Mouse (Mus musculus) embryo, embryonic 10.5 days (tissue): ENCODE measurements around the gene Tex48.

Source experiments
- DNase-seq: peaks from one replicate; pipeline ENCODE4 v3.0.0-alpha.2; 2015; ENCODE audit warnings: low spot score

Gene Tex48

DNA sequence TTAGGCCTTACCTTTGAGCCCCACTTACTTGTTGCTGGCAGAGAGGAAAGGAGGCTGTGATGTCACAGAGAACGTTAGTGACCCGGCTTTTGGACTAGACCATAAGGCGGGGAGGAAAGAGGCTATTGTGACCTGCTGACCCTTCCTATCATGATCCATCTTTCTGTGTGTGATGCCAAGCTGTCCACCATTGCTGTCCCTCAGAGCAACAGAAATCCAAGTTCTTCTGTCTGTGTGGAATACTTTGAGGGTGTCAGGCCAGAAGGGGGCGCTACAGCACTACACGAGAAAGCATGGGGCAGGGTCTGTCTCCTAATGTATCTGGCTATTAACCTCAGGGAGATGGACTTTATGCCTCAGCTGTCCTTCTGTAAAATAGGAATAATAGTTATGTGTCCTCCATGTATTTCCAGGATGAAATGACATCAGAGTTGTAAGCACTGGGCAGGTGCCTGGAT, at the start of gene Tex48:
Gene Tex48 (minus strand): TSS at position 51 of the 458 bp plus-strand sequence.
- DNase-seq = peak; percentile 70

- DNase-seq = no peak
Measured at GRCm38 (mm10) chr4:63668255-63668654, 46.0 kb upstream of the Tex48 start.

DNA sequence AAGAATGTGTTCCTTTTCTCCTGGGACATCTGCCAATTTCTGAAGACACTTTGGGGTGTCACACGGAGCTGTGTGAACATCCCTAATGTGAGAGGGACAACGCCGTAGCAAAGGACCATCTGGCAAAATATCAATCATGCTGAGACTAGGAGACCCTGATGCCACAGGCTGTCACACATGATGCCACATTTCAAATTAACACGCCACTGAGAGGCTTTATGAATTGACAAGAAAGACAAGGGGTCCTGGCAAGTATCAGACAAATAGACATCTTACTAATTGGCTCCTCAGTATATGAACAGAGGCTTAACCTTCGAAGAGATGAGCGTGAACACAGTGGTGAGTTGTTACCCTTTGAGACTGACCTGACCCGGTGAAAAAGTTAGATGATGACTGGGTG, 43.5 kb upstream of the Tex48 start:
- DNase-seq = no peak

- DNase-seq = peak; percentile 15
Measured at GRCm38 (mm10) chr4:63663279-63663678, 41.1 kb upstream of the Tex48 start, which contains the start of gene Gm11214. Gene Gm11214 (minus strand): TSS chr4:63663379.

- no peak for DNase-seq
Measured at GRCm38 (mm10) chr4:63661857-63662256, 39.6 kb upstream of the Tex48 start.

DNA sequence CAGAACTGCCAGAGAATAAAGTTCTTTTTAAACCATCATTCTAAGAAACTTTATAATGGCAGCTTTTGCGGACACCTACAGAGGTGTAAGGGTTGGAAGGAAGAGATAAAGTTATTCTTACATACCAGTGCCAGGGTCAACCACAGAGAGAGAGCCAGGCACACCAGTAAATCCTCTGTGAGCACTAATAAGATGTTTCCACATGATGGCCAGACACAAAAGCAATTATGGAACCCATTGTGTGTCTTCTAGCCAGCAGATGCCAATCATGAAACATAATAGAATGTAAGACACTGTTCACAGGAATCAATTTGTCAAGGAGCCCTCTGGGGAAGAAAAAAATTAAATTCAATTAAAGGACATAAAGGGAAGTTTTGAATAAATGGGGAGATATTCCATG, 39.2 kb upstream of the Tex48 start:
- peak; percentile 36 for DNase-seq

DNA sequence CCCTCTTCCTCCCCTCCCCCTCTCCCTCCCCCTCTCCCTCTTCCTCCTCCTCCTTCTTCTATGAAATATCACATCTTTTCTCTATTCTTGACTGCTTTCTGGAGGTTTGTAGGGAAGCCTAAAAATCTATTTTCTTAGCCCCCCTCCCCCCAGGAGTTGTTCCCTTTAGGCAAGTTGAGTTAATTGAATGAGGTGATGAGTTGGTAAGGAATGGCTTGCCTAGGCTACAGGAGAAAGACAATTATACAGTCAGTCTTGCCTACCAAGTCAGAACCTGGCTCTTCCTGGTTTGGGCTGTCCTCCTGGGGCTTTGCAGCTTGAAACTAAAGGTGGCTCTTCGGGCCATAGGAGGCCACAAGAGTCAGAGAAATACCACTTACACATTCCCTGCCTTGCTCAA, 37.5 kb upstream of the Tex48 start:
- no peak for DNase-seq

DNA sequence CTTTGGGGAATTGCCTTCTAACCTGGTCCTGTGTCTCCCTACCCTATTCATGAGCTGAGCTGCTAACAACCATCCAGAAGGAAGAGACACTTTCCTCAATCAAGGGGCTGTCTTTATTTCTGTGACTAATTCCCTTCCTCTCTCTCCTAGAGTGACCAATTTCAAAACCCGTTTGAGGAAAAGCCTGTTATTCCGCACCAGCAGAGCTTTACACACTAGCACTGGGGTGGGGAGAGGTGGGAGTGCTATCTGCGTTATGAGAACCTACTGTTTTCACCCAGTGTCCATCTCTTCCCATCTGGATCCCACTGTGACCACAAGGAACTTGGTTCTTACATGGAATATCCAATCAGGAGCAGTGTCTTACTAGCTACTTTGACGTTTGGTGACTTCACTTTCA, 36.9 kb upstream of the Tex48 start:
- DNase-seq = peak; percentile 5

DNA sequence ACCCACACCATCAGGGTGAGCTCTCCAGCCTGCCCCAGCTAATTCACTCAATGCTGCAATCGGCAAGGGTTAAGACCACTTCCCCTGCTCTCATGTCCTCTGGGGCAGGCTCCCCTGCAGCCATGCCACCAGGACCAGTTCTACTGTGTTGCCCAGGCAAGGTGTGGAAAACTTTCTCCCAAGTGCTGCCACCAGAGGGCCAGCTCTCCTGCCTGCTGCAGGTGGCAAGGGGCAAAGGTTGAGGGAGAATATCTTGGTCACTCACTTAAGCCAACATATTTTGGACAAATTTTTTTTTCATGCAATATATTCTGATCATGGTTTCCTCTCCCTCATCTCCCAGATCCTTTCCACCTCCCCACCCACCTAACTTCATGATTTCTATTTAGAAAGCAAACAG, 32.2 kb upstream of the Tex48 start:
- no peak for DNase-seq

DNA sequence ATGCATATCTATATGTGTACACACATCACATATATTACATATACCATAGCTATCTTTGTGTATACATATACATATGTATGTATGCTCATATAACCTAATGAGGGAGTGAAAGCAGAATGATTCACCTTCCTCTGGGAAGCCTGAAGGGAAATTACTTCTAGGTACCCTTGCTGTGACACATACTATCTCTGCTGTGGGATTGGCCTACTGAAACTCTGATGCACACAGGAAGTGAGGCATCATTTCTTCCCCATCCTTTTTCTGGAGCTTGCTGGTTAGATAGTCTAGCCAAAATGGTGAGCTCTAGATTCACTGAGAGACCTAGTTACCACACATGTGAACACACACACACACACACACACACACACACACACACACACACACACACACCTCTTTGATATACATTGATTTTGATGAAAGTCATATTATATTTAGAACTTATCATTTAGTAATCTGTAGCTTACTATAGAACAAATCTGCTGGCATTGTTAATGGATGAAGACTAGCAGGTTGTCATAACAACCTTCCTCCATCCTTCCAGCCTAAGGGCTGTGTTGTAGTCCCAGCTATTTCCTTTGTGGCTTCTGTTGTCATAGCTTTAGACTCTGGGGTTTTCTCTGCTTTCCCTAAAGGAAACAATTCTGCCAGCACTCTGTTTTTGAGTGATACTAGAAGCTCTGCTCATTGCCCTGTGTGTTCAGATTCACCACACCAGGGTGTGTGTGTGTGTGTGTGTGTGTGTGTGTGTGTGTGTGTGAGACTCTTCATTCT, 21.9 kb upstream of the Tex48 start:
- no peak for DNase-seq

- no peak for DNase-seq
Measured at GRCm38 (mm10) chr4:63639842-63640241, 17.6 kb upstream of the Tex48 start.

- DNase-seq = no peak
Measured at GRCm38 (mm10) chr4:63638603-63639002, 16.4 kb upstream of the Tex48 start.

GRCm38 (mm10) chr4:63633181-63633580, 11.0 kb upstream of the Tex48 start:
- DNase-seq = no peak

GRCm38 (mm10) chr4:63627111-63627510, 4.9 kb upstream of the Tex48 start:
- DNase-seq = no peak

- no peak for DNase-seq
Measured at GRCm38 (mm10) chr4:63625563-63626080, 3.4 kb upstream of the Tex48 start.

GRCm38 (mm10) chr4:63621861-63622260, 367 bp downstream of the Tex48 start:
- no peak for DNase-seq

DNA sequence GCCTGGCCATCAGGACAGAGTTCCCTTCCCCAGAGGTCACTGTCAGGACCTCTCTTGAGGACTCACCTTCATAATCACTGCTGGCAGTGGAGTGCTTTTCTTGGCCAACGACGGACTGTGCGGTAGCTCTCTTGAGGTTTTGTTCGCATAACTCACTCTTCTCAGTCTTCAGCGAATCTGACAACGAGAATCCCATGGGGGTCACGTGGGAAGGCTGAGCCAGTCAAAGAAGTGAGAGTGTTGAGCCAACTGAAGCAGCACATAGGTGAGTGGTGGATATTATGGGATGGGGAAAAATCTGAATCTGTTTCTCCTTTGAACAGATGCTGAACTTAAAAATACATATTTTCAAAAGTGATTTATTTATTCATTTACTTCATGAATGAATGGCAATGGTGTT, 13.8 kb downstream of the Tex48 start:
- no peak for DNase-seq

- no peak for DNase-seq
Measured at GRCm38 (mm10) chr4:63605968-63606367, 16.3 kb downstream of the Tex48 start.

- no peak for DNase-seq
Measured at GRCm38 (mm10) chr4:63605545-63605944, 16.7 kb downstream of the Tex48 start.

- no peak for DNase-seq
Measured at GRCm38 (mm10) chr4:63604945-63605344, 17.3 kb downstream of the Tex48 start, which contains the start of gene Gm11213. Gene Gm11213 (minus strand): TSS chr4:63605261.

DNA sequence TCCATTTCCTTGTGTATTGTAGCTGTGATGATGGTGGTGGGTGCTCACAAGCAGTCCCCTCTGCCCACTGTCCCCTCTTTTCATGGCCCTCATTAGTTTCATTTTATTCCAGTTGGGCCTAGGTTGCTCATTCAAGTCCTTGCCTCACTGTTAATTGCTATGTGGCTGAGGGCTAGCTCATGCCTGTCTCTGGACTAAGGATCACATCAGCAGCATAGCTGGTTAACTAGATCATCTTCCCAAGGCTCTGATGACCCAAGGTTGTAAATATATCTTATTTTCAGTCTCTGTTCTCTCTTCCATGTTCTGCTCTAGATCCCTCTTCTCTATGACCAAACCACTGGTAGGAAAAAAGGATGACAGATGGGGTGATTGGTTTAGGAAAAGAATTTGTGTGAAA, 21.0 kb downstream of the Tex48 start:
- DNase-seq = no peak

- no peak for DNase-seq
Measured at GRCm38 (mm10) chr4:63600786-63601185, 21.4 kb downstream of the Tex48 start.

DNA sequence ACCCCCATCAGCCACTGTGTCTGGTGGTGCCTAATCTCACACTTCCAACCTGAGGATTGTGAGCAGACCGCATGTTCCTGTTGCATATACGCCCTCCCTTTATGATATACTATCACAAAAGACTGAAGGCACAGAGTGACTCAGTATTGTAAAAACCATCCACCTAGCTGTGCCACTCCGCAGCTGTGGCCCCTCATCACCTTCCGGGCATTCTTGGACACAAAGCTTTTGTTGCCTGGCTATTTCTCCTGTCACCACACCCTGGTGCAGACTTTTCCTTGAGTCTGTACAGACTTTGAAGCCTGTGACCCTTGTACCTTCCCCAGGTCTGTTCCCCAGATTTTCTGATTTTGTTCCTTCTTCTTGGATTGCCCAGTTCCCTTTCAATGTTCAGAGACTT, 26.2 kb downstream of the Tex48 start:
- DNase-seq = no peak

- no peak for DNase-seq
Measured at GRCm38 (mm10) chr4:63595259-63595658, 27.0 kb downstream of the Tex48 start.
